Mouse (Mus musculus) thymus, adult 18-20 months (tissue): ENCODE data around the gene Olfr1318.
A peak's percentile ranks its signal among the peaks of the same experiment; 100 is the strongest.

Experiments
- DNase-seq, 2 experiments: peaks; one replicate each; pipeline ENCODE4 v3.0.0; 2022; ENCODE audit warnings: mixed read lengths in 2 of 2

The Olfr1318 gene

GRCm38 (mm10) chr2:112153898-112154297 is at the start of gene Olfr1318:
Olfr1318 (plus strand) TSS chr2:112154198.
- DNase-seq, result no peak

- no peak for DNase-seq
Observed at GRCm38 (mm10) chr2:112115340-112115739, 38.7 kb upstream of the Olfr1318 start, which contains the start of gene Olfr1315-ps1. Olfr1315-ps1 (minus strand) TSS chr2:112115440.

GRCm38 (mm10) chr2:112134877-112135276 is 19.1 kb upstream of the Olfr1318 start, which contains the start of gene Olfr1316:
Olfr1316 (minus strand) TSS chr2:112134977.
- no peak for DNase-seq

- no peak for DNase-seq
Observed at GRCm38 (mm10) chr2:112140029-112140428, 14.0 kb upstream of the Olfr1318 start, which contains the start of gene Olfr1317. Olfr1317 (plus strand) TSS chr2:112140329.

GRCm38 (mm10) chr2:112196859-112197258 is 42.9 kb downstream of the Olfr1318 start:
- peak in 1 of 2 experiments; percentile 13 for DNase-seq

- DNase-seq, result no peak
Observed at GRCm38 (mm10) chr2:112203056-112203455, 49.1 kb downstream of the Olfr1318 start.
